Mouse (Mus musculus) hindbrain, embryonic 15.5 days (tissue): ENCODE measurements around the gene Tff2. TPM values are rescaled to one million over a fixed set of nuclear protein-coding genes. Genes with fewer than 3 reads are reported as not detected.

ENCODE experiments used
- ATAC-seq: fragments of 200-750 bp; cut with Nextera tagmentation; 2 replicates; pipeline ENCODE4 v1.8.0; 2017; ENCODE audit warnings: low read depth, moderate number of reproducible peaks, moderate TSS enrichment; ENCODE audit not compliant: low FRiP score
- H3K27ac ChIP-seq: fragments of 300-500 bp; sonication (generic); replicated peaks from 2 replicates; pipeline ENCODE4 v1.5.1; 2015; ENCODE audit warnings: mild to moderate bottlenecking, inconsistent platforms
- H3K27me3 ChIP-seq: fragments of 300-500 bp; sonication (generic); 2 replicates; pipeline ENCODE4 v1.6.1; 2015; ENCODE audit warnings: control low read depth, inconsistent platforms
- H3K36me3 ChIP-seq: fragments of 300-500 bp; sonication (generic); 2 replicates; pipeline ENCODE4 v1.6.1; 2015; ENCODE audit warnings: control low read depth, inconsistent platforms
- H3K4me1 ChIP-seq: fragments of 300-500 bp; sonication (generic); replicated peaks from 2 replicates; pipeline ENCODE4 v1.6.1; 2015; ENCODE audit warnings: control low read depth, inconsistent platforms
- H3K4me2 ChIP-seq: fragments of 300-500 bp; sonication (generic); 2 replicates; pipeline ENCODE4 v1.6.1; 2015; ENCODE audit warnings: moderate library complexity, mild to moderate bottlenecking, inconsistent platforms
- H3K4me3 ChIP-seq: fragments of 300-500 bp; sonication (generic); 2 replicates; pipeline ENCODE4 v1.5.1; 2015; ENCODE audit warnings: mild to moderate bottlenecking, inconsistent platforms
- H3K9ac ChIP-seq: fragments of 300-500 bp; sonication (generic); 2 replicates; pipeline ENCODE4 v1.6.1; 2015; ENCODE audit warnings: inconsistent platforms
- H3K9me3 ChIP-seq: fragments of 300-500 bp; sonication (generic); 2 replicates; pipeline ENCODE4 v1.6.1; 2016; ENCODE audit warnings: control low read depth, inconsistent platforms
- WGBS: fragments of 180-500 bp; shearing (Covaris S2); methylation state at CpG from one replicate; pipeline ENCODE4 v1.1.7; 2015; 5-methylcytosine and 5-hydroxymethylcytosine counted together
- polyA plus RNA-seq: library from polyadenylated mRNA; unstranded; fragments of >200 nt; fragmentation: Nextera tagmentation; extraction: Ambion mirVana; gene quantifications from 2 replicates; pipeline ENCODE4 v1.2.1, GENCODE M21; 2015

Gene Tff2
- not detected in 2 replicates for polyA plus RNA-seq

GRCm38 (mm10) chr17:31144040-31145037, at the start of gene Tff2:
Gene Tff2 (minus strand): TSS chr17:31144282.
- H3K4me3 ChIP-seq: no peak within 1 kb of the TSS
- H3K4me2 ChIP-seq: no peak within 1 kb of the TSS
- WGBS: 61% methylated on average over 15 of the region's 15 CpGs
- no peaks in the 10 kb centered on the region for H3K27me3 ChIP-seq
- no peak within 1 kb of the TSS for H3K27ac ChIP-seq
- no peak within 1 kb of the TSS for H3K9ac ChIP-seq
- 0 out of 2 replicates have a peak, but pooled peaks cover 4% of the 10 kb centered on the region for H3K4me1 ChIP-seq
- no peaks in the 10 kb centered on the region for H3K9me3 ChIP-seq
- no peaks in the 10 kb centered on the region for H3K36me3 ChIP-seq
- ATAC-seq: no peak

GRCm38 (mm10) chr17:31193360-31193759, 49.3 kb upstream of the Tff2 start:
- no peaks in the 10 kb centered on the region for H3K27me3 ChIP-seq
- no peaks in the 10 kb centered on the region for H3K36me3 ChIP-seq
- H3K9ac ChIP-seq: no peak overlapping the region
- 0 out of 2 replicates have a peak, but pooled peaks have one; percentile 51 for ATAC-seq
- no peaks in the 10 kb centered on the region for H3K9me3 ChIP-seq
- H3K4me2 ChIP-seq: no peak overlapping the region
- H3K27ac ChIP-seq: no peak overlapping the region
- H3K4me3 ChIP-seq: no peak overlapping the region
- WGBS: 82% methylated on average over 9 of the region's 9 CpGs
- no peaks in the 10 kb centered on the region for H3K4me1 ChIP-seq

- 65% methylated on average over 2 of the region's 2 CpGs for WGBS
- Histone ChIP-seq H3K9me3 (no peaks in the 10 kb centered on the region), H3K9ac (no peak overlapping the region), H3K27me3 (no peaks in the 10 kb centered on the region), H3K4me2 (no peak overlapping the region), H3K4me1 (no peaks in the 10 kb centered on the region), H3K27ac (no peak overlapping the region), H3K4me3 (no peak overlapping the region), H3K36me3 (no peaks in the 10 kb centered on the region)
- ATAC-seq: no peak
Measured at GRCm38 (mm10) chr17:31192663-31193062, 48.6 kb upstream of the Tff2 start.

- no peak overlapping the region for H3K9ac ChIP-seq
- no peaks in the 10 kb centered on the region for H3K4me1 ChIP-seq
- no peaks in the 10 kb centered on the region for H3K9me3 ChIP-seq
- no peak overlapping the region for H3K4me2 ChIP-seq
- H3K27me3 ChIP-seq: no peaks in the 10 kb centered on the region
- no peak for ATAC-seq
- WGBS: 69% methylated on average over 8 of the region's 8 CpGs
- no peak overlapping the region for H3K4me3 ChIP-seq
- H3K27ac ChIP-seq: no peak overlapping the region
- H3K36me3 ChIP-seq: no peaks in the 10 kb centered on the region
Measured at GRCm38 (mm10) chr17:31191825-31192224, 47.7 kb upstream of the Tff2 start.

GRCm38 (mm10) chr17:31187370-31187769, 43.3 kb upstream of the Tff2 start:
- ATAC-seq: no peak
- Histone ChIP-seq H3K4me1 (no peaks in the 10 kb centered on the region), H3K4me2 (no peak overlapping the region), H3K4me3 (no peak overlapping the region), H3K27ac (no peak overlapping the region), H3K9ac (no peak overlapping the region), H3K27me3 (no peaks in the 10 kb centered on the region), H3K9me3 (no peaks in the 10 kb centered on the region), H3K36me3 (no peaks in the 10 kb centered on the region)
- 23% methylated on average over 4 of the region's 4 CpGs for WGBS

- no peak for ATAC-seq
- Histone ChIP-seq H3K4me3 (no peak overlapping the region), H3K4me2 (no peak overlapping the region), H3K9me3 (no peaks in the 10 kb centered on the region), H3K4me1 (no peaks in the 10 kb centered on the region), H3K9ac (no peak overlapping the region), H3K27me3 (no peaks in the 10 kb centered on the region), H3K36me3 (no peaks in the 10 kb centered on the region), H3K27ac (no peak overlapping the region)
- WGBS: 86% methylated on average over 12 of the region's 12 CpGs
Measured at GRCm38 (mm10) chr17:31184269-31184990, 40.3 kb upstream of the Tff2 start.

- Histone ChIP-seq H3K36me3 (no peaks in the 10 kb centered on the region), H3K27me3 (no peaks in the 10 kb centered on the region), H3K9me3 (no peaks in the 10 kb centered on the region), H3K9ac (no peak overlapping the region), H3K4me3 (no peak overlapping the region), H3K27ac (no peak overlapping the region), H3K4me1 (no peaks in the 10 kb centered on the region), H3K4me2 (no peak overlapping the region)
- ATAC-seq: no peak
- 74% methylated on average over 12 of the region's 12 CpGs for WGBS
Measured at GRCm38 (mm10) chr17:31183180-31183974, 39.3 kb upstream of the Tff2 start.

GRCm38 (mm10) chr17:31181490-31181889, 37.4 kb upstream of the Tff2 start:
- Histone ChIP-seq H3K27ac (no peak overlapping the region), H3K9me3 (no peaks in the 10 kb centered on the region), H3K27me3 (no peaks in the 10 kb centered on the region), H3K9ac (no peak overlapping the region), H3K36me3 (no peaks in the 10 kb centered on the region), H3K4me1 (no peaks in the 10 kb centered on the region), H3K4me2 (no peak overlapping the region), H3K4me3 (no peak overlapping the region)
- no peak for ATAC-seq
- WGBS: 88% methylated on average over 4 of the region's 4 CpGs

GRCm38 (mm10) chr17:31176321-31176720, 32.2 kb upstream of the Tff2 start:
- H3K4me2 ChIP-seq: no peak overlapping the region
- no peaks in the 10 kb centered on the region for H3K4me1 ChIP-seq
- 96% methylated on average over 4 of the region's 4 CpGs for WGBS
- no peaks in the 10 kb centered on the region for H3K9me3 ChIP-seq
- no peaks in the 10 kb centered on the region for H3K36me3 ChIP-seq
- H3K4me3 ChIP-seq: no peak overlapping the region
- no peak overlapping the region for H3K9ac ChIP-seq
- ATAC-seq: no peak
- no peak overlapping the region for H3K27ac ChIP-seq
- H3K27me3 ChIP-seq: no peaks in the 10 kb centered on the region

GRCm38 (mm10) chr17:31169796-31170195, 25.7 kb upstream of the Tff2 start:
- no peak for ATAC-seq
- Histone ChIP-seq H3K9ac (no peak overlapping the region), H3K4me2 (no peak overlapping the region), H3K27ac (no peak overlapping the region), H3K27me3 (no peaks in the 10 kb centered on the region), H3K36me3 (no peaks in the 10 kb centered on the region), H3K9me3 (no peaks in the 10 kb centered on the region), H3K4me3 (no peak overlapping the region), H3K4me1 (no peaks in the 10 kb centered on the region)
- 92% methylated on average over 5 of the region's 5 CpGs for WGBS

GRCm38 (mm10) chr17:31165127-31165526, 21.0 kb upstream of the Tff2 start, which contains the start of gene Tff1:
Gene Tff1 (minus strand): TSS chr17:31165277.
- Histone ChIP-seq H3K4me3 (no peak within 1 kb of the TSS), H3K27me3 (no peaks in the 10 kb centered on the region), H3K36me3 (no peaks in the 10 kb centered on the region), H3K27ac (no peak within 1 kb of the TSS), H3K9me3 (no peaks in the 10 kb centered on the region), H3K9ac (no peak within 1 kb of the TSS), H3K4me2 (no peak within 1 kb of the TSS), H3K4me1 (no peaks in the 10 kb centered on the region)
- 89% methylated on average over 6 of the region's 6 CpGs for WGBS
- no peak for ATAC-seq
